Mouse (Mus musculus): ENCODE results near the gene Chfr. TPM values are rescaled to one million over a fixed set of nuclear protein-coding genes. Genes with fewer than 3 reads are reported as not detected.
"Not testable (repeated sequence)": the region's sequence is repeated elsewhere in the genome, so short reads cannot be mapped to it uniquely, and the experiment has no call there.

The Chfr gene
- polyA plus RNA-seq, 1 experiment from 2014 or later = 35.7 TPM

- Histone ChIP-seq H3K27ac (ENCODE audit: low read depth) (peak overlapping the region; percentile 98), H3K4me3 (ENCODE audit: low read depth, low read length) (peak overlapping the region; percentile 79), H3K9me3 (ENCODE audit: control insufficient read depth, low read length) (no peaks in the 10 kb centered on the region), H3K4me2 (ENCODE audit: low read length) (peak overlapping the region; percentile 57), H3K27me3 (replicated peaks; ENCODE audit: control insufficient read depth, insufficient read depth, low read length) (no peaks in the 10 kb centered on the region), H3K36me3 (ENCODE audit: control insufficient read depth, insufficient read depth, low read length) (peaks cover 37% of the 10 kb centered on the region), H3K9ac (ENCODE audit: low read length) (peak overlapping the region; percentile 84), H3K4me1 (replicated peaks; ENCODE audit: control insufficient read depth, insufficient read depth, low read length) (peaks cover 11% of the 10 kb centered on the region)
- ATAC-seq (replicated peaks; ENCODE audit: low FRiP score, low TSS enrichment, low read depth) (no peak; the same call in 1 of the 2 replicates), DNase-seq (ENCODE audit: low spot score) (peak; percentile 74)
- WGBS = 13% methylated on average over 41 of the region's 41 CpGs
Observed at GRCm38 (mm10) chr5:110106901-110107564, 28.6 kb upstream of the Chfr start.

GRCm38 (mm10) chr5:110107581-110108304 lies 27.9 kb upstream of the Chfr start, which contains the start of gene Gtpbp6:
Gtpbp6 (minus strand) TSS chr5:110108197.
- peak within 1 kb of the TSS; percentile 79 for H3K4me3 ChIP-seq (ENCODE audit: low read depth, low read length)
- peaks cover 41% of the 10 kb centered on the region for H3K36me3 ChIP-seq (ENCODE audit: control insufficient read depth, insufficient read depth, low read length)
- no peaks in the 10 kb centered on the region for H3K27me3 ChIP-seq (replicated peaks; ENCODE audit: control insufficient read depth, insufficient read depth, low read length)
- H3K4me1 ChIP-seq (replicated peaks; ENCODE audit: control insufficient read depth, insufficient read depth, low read length) = peaks cover 11% of the 10 kb centered on the region
- H3K9me3 ChIP-seq (ENCODE audit: control insufficient read depth, low read length) = no peaks in the 10 kb centered on the region
- peak; percentile 92 for ATAC-seq (replicated peaks; ENCODE audit: low FRiP score, low TSS enrichment, low read depth)
- under 1% methylated on average over 69 of the region's 71 CpGs for WGBS
- peak within 1 kb of the TSS; percentile 84 for H3K9ac ChIP-seq (ENCODE audit: low read length)
- DNase-seq (ENCODE audit: low spot score) = peak; percentile 96
- H3K4me2 ChIP-seq (ENCODE audit: low read length) = peak within 1 kb of the TSS; percentile 57
- peak within 1 kb of the TSS; percentile 98 for H3K27ac ChIP-seq (ENCODE audit: low read depth)

- WGBS = under 1% methylated on average over 7 of the region's 7 CpGs
Observed at GRCm38 (mm10) chr5:110108305-110108628, 27.4 kb upstream of the Chfr start.

GRCm38 (mm10) chr5:110109991-110110441 lies 25.6 kb upstream of the Chfr start, which contains the start of gene Zfp605:
Zfp605 (plus strand) TSS chr5:110110092.
- Histone ChIP-seq H3K27me3 (replicated peaks; ENCODE audit: control insufficient read depth, insufficient read depth, low read length) (no peaks in the 10 kb centered on the region), H3K4me2 (ENCODE audit: low read length) (peak within 1 kb of the TSS; percentile 74), H3K4me1 (replicated peaks; ENCODE audit: control insufficient read depth, insufficient read depth, low read length) (peaks cover 11% of the 10 kb centered on the region), H3K4me3 (ENCODE audit: low read depth, low read length) (peak within 1 kb of the TSS; percentile 76), H3K27ac (ENCODE audit: low read depth) (peak within 1 kb of the TSS; percentile 77), H3K36me3 (ENCODE audit: control insufficient read depth, insufficient read depth, low read length) (peaks cover 32% of the 10 kb centered on the region), H3K9me3 (ENCODE audit: control insufficient read depth, low read length) (no peaks in the 10 kb centered on the region), H3K9ac (ENCODE audit: low read length) (peak within 1 kb of the TSS; percentile 50)
- peak; percentile 96 for DNase-seq (ENCODE audit: low spot score)
- ATAC-seq (replicated peaks; ENCODE audit: low FRiP score, low TSS enrichment, low read depth) = peak; percentile 34
- WGBS = under 1% methylated on average over 12 of the region's 12 CpGs

More at GRCm38 (mm10) chr5:110108305-110108628, 27.4 kb upstream of the Chfr start:
- Histone ChIP-seq H3K4me2 (ENCODE audit: low read length) (peak overlapping the region; percentile 57), H3K9me3 (ENCODE audit: control insufficient read depth, low read length) (no peaks in the 10 kb centered on the region), H3K27ac (ENCODE audit: low read depth) (peak overlapping the region; percentile 98; the same call in 1 of the 2 replicates), H3K4me3 (ENCODE audit: low read depth, low read length) (peak overlapping the region; percentile 79), H3K4me1 (replicated peaks; ENCODE audit: control insufficient read depth, insufficient read depth, low read length) (peaks cover 11% of the 10 kb centered on the region), H3K27me3 (replicated peaks; ENCODE audit: control insufficient read depth, insufficient read depth, low read length) (no peaks in the 10 kb centered on the region), H3K9ac (ENCODE audit: low read length) (no peak overlapping the region), H3K36me3 (ENCODE audit: control insufficient read depth, insufficient read depth, low read length) (peaks cover 41% of the 10 kb centered on the region)
- ATAC-seq (replicated peaks; ENCODE audit: low FRiP score, low TSS enrichment, low read depth) (no peak), DNase-seq (ENCODE audit: low spot score) (no peak)

GRCm38 (mm10) chr5:110122380-110122779 lies 13.3 kb upstream of the Chfr start:
- not testable (repeated sequence) for DNase-seq (ENCODE audit: low spot score); H3K27ac ChIP-seq (ENCODE audit: low read depth); H3K9ac ChIP-seq (ENCODE audit: low read length); H3K4me1 ChIP-seq (replicated peaks; ENCODE audit: control insufficient read depth, insufficient read depth, low read length); H3K27me3 ChIP-seq (replicated peaks; ENCODE audit: control insufficient read depth, insufficient read depth, low read length); ATAC-seq (replicated peaks; ENCODE audit: low FRiP score, low TSS enrichment, low read depth); H3K4me2 ChIP-seq (ENCODE audit: low read length); H3K4me3 ChIP-seq (ENCODE audit: low read depth, low read length); H3K9me3 ChIP-seq (ENCODE audit: control insufficient read depth, low read length)
- H3K36me3 ChIP-seq (ENCODE audit: control insufficient read depth, insufficient read depth, low read length) = peaks cover 31% of the 10 kb centered on the region
- 84% methylated on average over 3 of the region's 3 CpGs for WGBS

- 6% methylated on average over 18 of the region's 18 CpGs for WGBS
- H3K4me3 ChIP-seq (ENCODE audit: low read depth, low read length) = peak overlapping the region; percentile 80
- no peaks in the 10 kb centered on the region for H3K27me3 ChIP-seq (replicated peaks; ENCODE audit: control insufficient read depth, insufficient read depth, low read length)
- H3K27ac ChIP-seq (ENCODE audit: low read depth) = peak overlapping the region; percentile 38; the same call in 1 of the 2 replicates
- H3K4me1 ChIP-seq (replicated peaks; ENCODE audit: control insufficient read depth, insufficient read depth, low read length) = no peaks in the 10 kb centered on the region
- H3K36me3 ChIP-seq (ENCODE audit: control insufficient read depth, insufficient read depth, low read length) = peaks cover 17% of the 10 kb centered on the region
- H3K9ac ChIP-seq (ENCODE audit: low read length) = peak overlapping the region; percentile 74
- peak; percentile 42 for ATAC-seq (replicated peaks; ENCODE audit: low FRiP score, low TSS enrichment, low read depth)
- no peak for DNase-seq (ENCODE audit: low spot score)
- peak overlapping the region; percentile 77 for H3K4me2 ChIP-seq (ENCODE audit: low read length)
- H3K9me3 ChIP-seq (ENCODE audit: control insufficient read depth, low read length) = 0 out of 2 replicates have a peak, but pooled peaks cover 6% of the 10 kb centered on the region
Observed at GRCm38 (mm10) chr5:110136087-110136464, 434 bp downstream of the Chfr start.

GRCm38 (mm10) chr5:110137816-110138215 lies 2.2 kb downstream of the Chfr start:
- Histone ChIP-seq H3K4me1 (replicated peaks; ENCODE audit: control insufficient read depth, insufficient read depth, low read length) (no peaks in the 10 kb centered on the region), H3K4me3 (ENCODE audit: low read depth, low read length) (no peak overlapping the region), H3K36me3 (ENCODE audit: control insufficient read depth, insufficient read depth, low read length) (peaks cover 23% of the 10 kb centered on the region), H3K27me3 (replicated peaks; ENCODE audit: control insufficient read depth, insufficient read depth, low read length) (no peaks in the 10 kb centered on the region), H3K4me2 (ENCODE audit: low read length) (no peak overlapping the region), H3K9ac (ENCODE audit: low read length) (no peak overlapping the region), H3K9me3 (ENCODE audit: control insufficient read depth, low read length) (0 out of 2 replicates have a peak, but pooled peaks cover 6% of the 10 kb centered on the region), H3K27ac (ENCODE audit: low read depth) (no peak overlapping the region)
- DNase-seq (ENCODE audit: low spot score) = no peak
- 94% methylated on average over 3 of the region's 3 CpGs for WGBS
- ATAC-seq (replicated peaks; ENCODE audit: low FRiP score, low TSS enrichment, low read depth) = no peak

GRCm38 (mm10) chr5:110139325-110139724 lies 3.7 kb downstream of the Chfr start:
- ATAC-seq (replicated peaks; ENCODE audit: low FRiP score, low TSS enrichment, low read depth) (no peak), DNase-seq (ENCODE audit: low spot score) (no peak)
- 95% methylated on average over 3 of the region's 3 CpGs for WGBS
- 0 out of 2 replicates have a peak, but pooled peaks cover 6% of the 10 kb centered on the region for H3K9me3 ChIP-seq (ENCODE audit: control insufficient read depth, low read length)
- H3K4me2 ChIP-seq (ENCODE audit: low read length) = no peak overlapping the region
- no peak overlapping the region for H3K4me3 ChIP-seq (ENCODE audit: low read depth, low read length)
- H3K27ac ChIP-seq (ENCODE audit: low read depth) = no peak overlapping the region
- H3K36me3 ChIP-seq (ENCODE audit: control insufficient read depth, insufficient read depth, low read length) = peaks cover 35% of the 10 kb centered on the region
- H3K9ac ChIP-seq (ENCODE audit: low read length) = no peak overlapping the region
- no peaks in the 10 kb centered on the region for H3K4me1 ChIP-seq (replicated peaks; ENCODE audit: control insufficient read depth, insufficient read depth, low read length)
- no peaks in the 10 kb centered on the region for H3K27me3 ChIP-seq (replicated peaks; ENCODE audit: control insufficient read depth, insufficient read depth, low read length)
